Mouse (Mus musculus) splenic B cell, adult 2 months (primary cell): ENCODE data around the gene Dnah3.

Experiments used
- DNase-seq: peaks from one replicate; pipeline ENCODE4 v3.0.0-alpha.2; 2011; ENCODE audit warnings: low read depth, low spot score
- H3K27me3 ChIP-seq: 2 replicates; pipeline ENCODE4 v1.6.1; 2012; ENCODE audit warnings: mild to moderate bottlenecking, low read length, moderate library complexity, mixed read lengths; ENCODE audit not compliant: control insufficient read depth, poor library complexity, insufficient read depth, severe bottlenecking
- H3K36me3 ChIP-seq: 2 replicates; pipeline ENCODE4 v1.6.1; 2012; ENCODE audit warnings: mild to moderate bottlenecking, low read length, moderate library complexity, mixed read lengths; ENCODE audit not compliant: control insufficient read depth, poor library complexity, insufficient read depth, severe bottlenecking

The Dnah3 gene

GRCm38 (mm10) chr7:119985279-119985912, 109.7 kb downstream of the Dnah3 start:
- H3K36me3 ChIP-seq, result no peaks in the 10 kb centered on the region
- DNase-seq, result no peak

DNA sequence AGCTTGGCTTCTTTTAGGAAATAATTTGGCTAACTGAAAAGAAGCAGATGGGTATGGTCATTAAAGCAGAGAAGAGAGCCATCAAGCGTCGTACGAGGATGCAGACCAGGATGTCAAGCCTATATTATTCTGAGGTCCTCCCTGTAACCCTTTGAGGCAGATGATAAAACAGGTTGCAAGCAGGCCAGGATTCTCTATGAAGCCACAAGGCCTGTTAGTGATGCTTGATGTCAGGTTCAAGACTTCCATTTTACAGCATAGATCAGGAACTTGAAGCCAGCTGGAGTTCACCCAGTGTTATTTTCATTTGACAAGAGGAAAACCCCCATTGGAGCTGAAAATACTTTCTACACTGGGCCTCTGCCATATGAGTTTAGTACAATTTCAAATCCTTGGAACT, 114.9 kb downstream of the Dnah3 start:
- no peaks in the 10 kb centered on the region for H3K36me3 ChIP-seq
- H3K27me3 ChIP-seq, result no peaks in the 10 kb centered on the region; the same call in 1 of the 2 replicates
- DNase-seq, result no peak

More at GRCm38 (mm10) chr7:119985279-119985912, 109.7 kb downstream of the Dnah3 start:
- H3K27me3 ChIP-seq, result no peaks in the 10 kb centered on the region

DNA sequence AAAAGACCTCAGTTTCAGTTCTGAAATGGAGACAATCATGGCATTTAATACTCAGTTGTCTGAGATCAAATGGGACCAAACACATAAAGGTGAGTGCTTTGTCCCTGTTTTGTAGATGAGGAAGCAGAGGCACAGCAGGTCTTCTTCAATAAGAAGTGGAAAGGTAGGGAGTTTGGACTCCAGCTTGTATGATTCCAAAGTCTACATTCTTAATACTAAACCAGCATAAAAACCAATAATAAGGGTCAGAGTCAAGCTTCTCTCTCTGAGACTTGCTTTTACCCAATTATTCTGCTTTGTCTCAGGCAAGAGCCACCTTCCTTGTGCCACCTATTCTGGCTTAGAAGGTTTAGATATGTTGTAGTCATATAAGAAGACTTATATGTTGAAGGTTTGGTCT, 116.5 kb downstream of the Dnah3 start:
- DNase-seq, result no peak
- Histone ChIP-seq H3K27me3 (no peaks in the 10 kb centered on the region; the same call in 1 of the 2 replicates), H3K36me3 (no peaks in the 10 kb centered on the region)

DNA sequence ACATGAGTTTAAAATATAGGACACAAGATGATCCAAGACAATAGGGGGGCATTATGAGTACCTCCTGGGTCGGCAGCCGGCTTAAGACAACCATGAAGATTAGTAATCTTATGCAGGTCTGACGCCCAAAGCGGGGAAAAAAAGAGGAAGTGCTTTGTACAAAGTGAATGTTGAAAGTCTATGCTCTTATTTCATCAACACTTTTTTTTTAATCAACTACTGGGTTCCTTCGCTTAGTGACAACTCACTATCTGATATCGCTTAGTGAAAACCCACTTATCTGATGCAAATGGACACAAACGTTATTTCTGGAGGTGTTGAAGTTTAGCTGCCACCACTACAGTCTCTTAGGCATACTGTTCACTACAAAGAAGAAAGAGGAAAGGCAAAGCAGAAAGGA, 117.5 kb downstream of the Dnah3 start:
- no peak for DNase-seq
- no peaks in the 10 kb centered on the region for H3K36me3 ChIP-seq
- H3K27me3 ChIP-seq, result no peaks in the 10 kb centered on the region; the same call in 1 of the 2 replicates

DNA sequence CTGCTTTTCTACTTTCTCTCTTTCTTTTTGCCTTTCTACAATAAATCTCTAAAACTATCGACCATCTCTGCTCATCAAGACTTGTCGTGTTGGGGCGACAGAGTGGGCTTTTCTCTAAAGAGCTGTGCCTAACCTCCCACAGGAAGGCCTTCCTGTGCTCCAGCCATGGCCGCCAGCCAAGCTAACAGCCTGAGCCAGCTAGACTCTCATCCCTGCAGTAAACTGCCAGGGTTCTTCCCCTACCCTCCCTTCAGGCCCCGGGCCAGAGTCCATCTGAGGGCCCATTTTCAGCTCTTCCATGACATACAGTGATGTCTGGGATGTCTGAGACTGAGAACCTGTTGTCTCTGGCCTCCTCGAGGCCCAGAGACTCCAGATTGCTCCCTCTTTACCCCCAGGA, 118.8 kb downstream of the Dnah3 start:
- H3K27me3 ChIP-seq, result no peaks in the 10 kb centered on the region; the same call in 1 of the 2 replicates
- DNase-seq, result no peak
- H3K36me3 ChIP-seq, result no peaks in the 10 kb centered on the region

DNA sequence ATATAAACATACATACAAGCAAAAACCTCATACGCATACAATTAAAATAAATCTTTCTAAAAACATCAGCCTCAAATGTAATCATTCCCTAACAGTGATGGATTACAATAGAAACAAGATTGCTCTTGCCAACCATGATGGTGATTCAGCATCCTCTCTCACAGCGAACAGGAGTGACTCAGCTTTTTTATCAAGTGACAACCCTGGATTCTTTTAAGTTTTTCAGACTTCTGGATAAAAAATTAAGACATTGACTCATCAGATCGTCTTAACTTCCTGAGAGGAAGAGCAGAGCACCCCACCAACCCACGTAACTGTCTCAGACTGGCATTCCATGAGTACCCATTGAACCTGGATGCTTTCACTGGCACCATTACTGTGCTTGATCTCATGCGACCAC, 120.9 kb downstream of the Dnah3 start:
- Histone ChIP-seq H3K27me3 (no peaks in the 10 kb centered on the region; the same call in 1 of the 2 replicates), H3K36me3 (no peaks in the 10 kb centered on the region)
- DNase-seq, result no peak

- DNase-seq, result no peak
- no peaks in the 10 kb centered on the region for H3K36me3 ChIP-seq
- no peaks in the 10 kb centered on the region for H3K27me3 ChIP-seq
These were observed 125.8 kb downstream of the Dnah3 start for GRCm38 (mm10) chr7:119969320-119969719.

DNA sequence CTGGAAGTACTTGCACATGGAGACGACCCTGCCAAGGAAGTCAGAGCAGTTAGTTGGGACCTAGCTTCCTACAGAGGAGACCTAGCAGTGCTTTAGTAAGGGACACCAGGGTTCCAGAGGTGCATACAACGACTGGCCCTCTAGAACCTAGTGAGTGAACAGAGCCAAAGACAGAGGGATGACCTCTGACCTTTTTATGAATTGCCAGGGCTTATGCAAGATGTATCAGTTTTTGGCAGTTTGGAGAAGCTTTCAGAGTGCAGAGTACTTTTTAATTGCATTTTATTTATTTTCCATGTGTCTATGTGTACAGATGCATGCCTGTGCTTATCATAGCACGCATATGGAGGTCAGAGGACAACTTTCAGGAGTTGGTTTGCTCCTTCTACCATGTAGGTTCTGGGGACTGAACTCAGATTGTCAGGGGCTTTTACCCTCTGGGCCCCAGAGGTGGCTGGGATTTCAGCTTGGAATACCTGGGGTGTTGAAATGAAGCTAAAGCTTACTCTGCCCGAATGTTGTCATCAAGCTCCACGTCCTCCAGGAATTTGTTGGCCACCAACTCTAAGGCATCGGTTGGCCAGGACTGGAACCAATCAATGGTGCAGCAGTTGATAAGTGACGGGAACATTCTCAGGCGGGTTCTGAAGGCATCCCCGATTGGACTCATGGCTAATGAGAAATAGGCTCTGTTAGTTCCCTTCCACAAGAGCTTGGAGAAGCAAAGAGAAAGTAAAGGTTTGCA, 129.3 kb downstream of the Dnah3 start:
- H3K27me3 ChIP-seq, result no peaks in the 10 kb centered on the region
- no peaks in the 10 kb centered on the region for H3K36me3 ChIP-seq
- DNase-seq, result no peak

DNA sequence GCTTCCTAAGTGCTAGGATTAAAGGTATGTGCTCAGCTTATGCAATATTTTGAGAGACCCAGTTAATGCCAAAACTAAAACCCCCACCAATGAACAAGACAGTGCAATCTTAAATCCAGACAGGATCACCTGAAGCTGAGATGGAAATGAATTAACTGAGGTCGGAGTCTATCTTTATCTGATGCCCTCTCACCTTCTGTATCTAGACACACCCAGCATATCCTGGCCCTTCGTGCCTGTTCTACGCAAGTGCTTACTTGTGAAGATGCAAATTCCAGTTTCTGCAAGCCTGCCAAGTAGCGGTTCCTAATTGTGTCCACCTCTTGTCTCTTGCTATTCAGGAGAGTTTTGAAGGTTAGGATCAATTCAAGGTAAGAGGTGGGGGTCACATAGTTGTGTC, 129.9 kb downstream of the Dnah3 start:
- no peaks in the 10 kb centered on the region for H3K27me3 ChIP-seq
- H3K36me3 ChIP-seq, result no peaks in the 10 kb centered on the region
- DNase-seq, result no peak

DNA sequence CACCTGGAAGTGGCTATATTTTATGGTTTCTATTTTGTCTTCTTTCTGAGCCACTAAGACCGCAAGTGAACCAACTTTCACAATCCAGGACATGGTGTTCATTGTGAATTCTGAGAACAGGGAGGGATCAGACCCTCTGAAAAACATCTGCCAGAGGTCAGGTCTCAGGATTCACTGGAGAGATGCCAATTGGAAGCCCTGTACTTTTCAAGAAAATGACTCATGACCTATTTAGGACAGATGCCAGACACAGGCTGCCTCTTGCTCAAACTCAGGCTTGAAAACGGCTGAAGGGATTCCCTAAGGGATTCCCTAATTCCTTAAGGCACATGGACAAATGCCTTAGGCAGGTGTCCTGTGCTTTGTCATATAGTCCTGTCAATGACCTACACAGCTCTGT, 134.0 kb downstream of the Dnah3 start:
- Histone ChIP-seq H3K27me3 (no peaks in the 10 kb centered on the region), H3K36me3 (no peaks in the 10 kb centered on the region)
- DNase-seq, result no peak

DNA sequence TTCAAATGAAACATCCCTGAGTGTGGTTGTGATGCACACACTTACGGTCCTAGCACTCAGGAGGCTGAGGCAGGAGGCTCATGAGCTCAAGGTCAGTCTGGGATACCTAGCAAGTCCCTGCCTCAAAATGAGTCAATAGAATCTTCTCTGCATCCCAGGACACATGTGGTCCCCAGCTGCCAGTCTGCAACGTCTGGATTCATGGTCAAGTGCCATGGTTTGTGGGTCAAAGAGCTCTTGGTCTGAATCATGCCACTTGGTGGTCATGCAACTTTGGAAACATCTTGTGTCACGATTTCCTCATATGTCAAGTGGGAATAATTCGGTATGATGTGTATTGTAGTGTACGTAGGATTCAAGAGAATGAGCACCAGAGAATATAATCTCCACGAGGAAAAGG, 134.5 kb downstream of the Dnah3 start:
- DNase-seq, result no peak
- no peaks in the 10 kb centered on the region for H3K27me3 ChIP-seq
- no peaks in the 10 kb centered on the region for H3K36me3 ChIP-seq

GRCm38 (mm10) chr7:119960006-119960405, 135.1 kb downstream of the Dnah3 start:
- Histone ChIP-seq H3K36me3 (no peaks in the 10 kb centered on the region), H3K27me3 (no peaks in the 10 kb centered on the region)
- DNase-seq, result no peak

- no peak for DNase-seq
- H3K27me3 ChIP-seq, result no peaks in the 10 kb centered on the region
- H3K36me3 ChIP-seq, result no peaks in the 10 kb centered on the region
These were observed 135.6 kb downstream of the Dnah3 start for GRCm38 (mm10) chr7:119959491-119959890.

- Histone ChIP-seq H3K27me3 (no peaks in the 10 kb centered on the region), H3K36me3 (no peaks in the 10 kb centered on the region)
- no peak for DNase-seq
These were observed 136.0 kb downstream of the Dnah3 start for GRCm38 (mm10) chr7:119959091-119959490.

- DNase-seq, result no peak
- no peaks in the 10 kb centered on the region for H3K36me3 ChIP-seq
- H3K27me3 ChIP-seq, result no peaks in the 10 kb centered on the region
These were observed 137.7 kb downstream of the Dnah3 start for GRCm38 (mm10) chr7:119957421-119957820.
